Mouse (Mus musculus): ENCODE measurements around the gene Slc45a3. TPM values are rescaled to one million over a fixed set of nuclear protein-coding genes. Genes with fewer than 3 reads are reported as not detected.

Slc45a3 gene
- polyA plus RNA-seq, 1 experiment from 2014 or later, result 0.74 TPM

GRCm38 (mm10) chr1:132016691-132017090 is 53.9 kb downstream of the Slc45a3 start:
- no peak for ATAC-seq (ENCODE audit: low FRiP score, low read depth)
- H3K36me3 ChIP-seq, result peaks cover 42% of the 10 kb centered on the region

GRCm38 (mm10) chr1:132019876-132020275 is 57.1 kb downstream of the Slc45a3 start:
- no peak overlapping the region for H3K27ac ChIP-seq (replicated peaks)
- no peak overlapping the region for H3K4me2 ChIP-seq
- H3K4me1 ChIP-seq (replicated peaks), result no peaks in the 10 kb centered on the region
- ATAC-seq (ENCODE audit: low FRiP score, low read depth), result no peak
- H3K9me3 ChIP-seq, result no peaks in the 10 kb centered on the region
- H3K36me3 ChIP-seq, result peaks cover 59% of the 10 kb centered on the region
- H3K4me3 ChIP-seq, result no peak overlapping the region
- WGBS, result 94% methylated on average over 7 of the region's 7 CpGs
- H3K27me3 ChIP-seq, result no peaks in the 10 kb centered on the region
- no peak overlapping the region for H3K9ac ChIP-seq

More at GRCm38 (mm10) chr1:132016691-132017090, 53.9 kb downstream of the Slc45a3 start:
- no peaks in the 10 kb centered on the region for H3K27me3 ChIP-seq
- 97% methylated on average over 1 of the region's 1 CpGs for WGBS
- no peak overlapping the region for H3K27ac ChIP-seq (replicated peaks)
- H3K9ac ChIP-seq, result no peak overlapping the region
- H3K4me1 ChIP-seq (replicated peaks), result no peaks in the 10 kb centered on the region
- no peaks in the 10 kb centered on the region for H3K9me3 ChIP-seq
- H3K4me2 ChIP-seq, result no peak overlapping the region
- H3K4me3 ChIP-seq, result no peak overlapping the region

- Histone ChIP-seq H3K36me3 (peaks cover 53% of the 10 kb centered on the region), H3K9ac (no peak overlapping the region), H3K27me3 (no peaks in the 10 kb centered on the region), H3K4me2 (no peak overlapping the region), H3K9me3 (no peaks in the 10 kb centered on the region), H3K27ac (replicated peaks) (no peak overlapping the region), H3K4me3 (no peak overlapping the region), H3K4me1 (replicated peaks) (no peaks in the 10 kb centered on the region)
- 89% methylated on average over 3 of the region's 3 CpGs for WGBS
- no peak for ATAC-seq (ENCODE audit: low FRiP score, low read depth)
Measured at GRCm38 (mm10) chr1:132022107-132022506, 59.3 kb downstream of the Slc45a3 start.

GRCm38 (mm10) chr1:132026925-132027646 is 64.3 kb downstream of the Slc45a3 start:
- Histone ChIP-seq H3K36me3 (peaks cover 38% of the 10 kb centered on the region), H3K27ac (replicated peaks) (no peak overlapping the region), H3K4me1 (replicated peaks) (no peaks in the 10 kb centered on the region), H3K4me2 (no peak overlapping the region), H3K4me3 (no peak overlapping the region), H3K9me3 (no peaks in the 10 kb centered on the region), H3K9ac (no peak overlapping the region), H3K27me3 (no peaks in the 10 kb centered on the region)
- 78% methylated on average over 11 of the region's 11 CpGs for WGBS
- ATAC-seq (ENCODE audit: low FRiP score, low read depth), result no peak

- no peak for ATAC-seq (ENCODE audit: low FRiP score, low read depth)
- no peaks in the 10 kb centered on the region for H3K4me1 ChIP-seq (replicated peaks)
- no peak overlapping the region for H3K27ac ChIP-seq (replicated peaks)
- 92% methylated on average over 5 of the region's 5 CpGs for WGBS
- H3K27me3 ChIP-seq, result no peaks in the 10 kb centered on the region
- H3K4me2 ChIP-seq, result no peak overlapping the region
- H3K4me3 ChIP-seq, result no peak overlapping the region
- H3K36me3 ChIP-seq, result peaks cover 36% of the 10 kb centered on the region
- H3K9me3 ChIP-seq, result no peaks in the 10 kb centered on the region
- no peak overlapping the region for H3K9ac ChIP-seq
Measured at GRCm38 (mm10) chr1:132027978-132028377, 65.2 kb downstream of the Slc45a3 start.

GRCm38 (mm10) chr1:132028413-132028812 is 65.6 kb downstream of the Slc45a3 start:
- Histone ChIP-seq H3K4me1 (replicated peaks) (no peaks in the 10 kb centered on the region), H3K4me2 (no peak overlapping the region), H3K36me3 (peaks cover 33% of the 10 kb centered on the region), H3K4me3 (no peak overlapping the region), H3K27me3 (no peaks in the 10 kb centered on the region), H3K9ac (no peak overlapping the region), H3K9me3 (no peaks in the 10 kb centered on the region), H3K27ac (replicated peaks) (no peak overlapping the region)
- WGBS, result 90% methylated on average over 9 of the region's 9 CpGs
- no peak for ATAC-seq (ENCODE audit: low FRiP score, low read depth)

- ATAC-seq (ENCODE audit: low FRiP score, low read depth), result no peak
- 72% methylated on average over 2 of the region's 2 CpGs for WGBS
- Histone ChIP-seq H3K4me1 (replicated peaks) (no peaks in the 10 kb centered on the region), H3K9ac (no peak overlapping the region), H3K27me3 (no peaks in the 10 kb centered on the region), H3K27ac (replicated peaks) (no peak overlapping the region), H3K4me2 (no peak overlapping the region), H3K36me3 (peaks cover 19% of the 10 kb centered on the region; the same call in 1 of the 2 replicates), H3K4me3 (no peak overlapping the region), H3K9me3 (no peaks in the 10 kb centered on the region)
Measured at GRCm38 (mm10) chr1:132030574-132030973, 67.8 kb downstream of the Slc45a3 start.

GRCm38 (mm10) chr1:132032172-132032571 is 69.4 kb downstream of the Slc45a3 start:
- Histone ChIP-seq H3K27ac (replicated peaks) (no peak overlapping the region), H3K9me3 (no peaks in the 10 kb centered on the region), H3K4me3 (no peak overlapping the region), H3K9ac (no peak overlapping the region), H3K36me3 (peaks cover 14% of the 10 kb centered on the region; the same call in 1 of the 2 replicates), H3K4me1 (replicated peaks) (no peaks in the 10 kb centered on the region), H3K4me2 (no peak overlapping the region), H3K27me3 (no peaks in the 10 kb centered on the region)
- WGBS, result 91% methylated on average over 7 of the region's 7 CpGs
- no peak for ATAC-seq (ENCODE audit: low FRiP score, low read depth)

Other genes starting within 250 kb of the Slc45a3 start
- 0.05 and 0.08 TPM in 2 replicates for gene Slc26a9, start 218.9 kb upstream of the Slc45a3 start, polyA plus RNA-seq (2015; fragmentation: Nextera tagmentation; extraction: Ambion mirVana)
- gene Pm20d1, start 165.6 kb upstream of the Slc45a3 start, polyA plus RNA-seq (2015; fragmentation: Nextera tagmentation; extraction: Ambion mirVana), result 0.26 and 0.41 TPM in 2 replicates
- 18.9 and 24.7 TPM in 2 replicates for gene Slc41a1, start 135.5 kb upstream of the Slc45a3 start, polyA plus RNA-seq (2015; fragmentation: Nextera tagmentation; extraction: Ambion mirVana)
- 7.0 and 10.3 TPM in 2 replicates for gene Rab29, start 95.7 kb upstream of the Slc45a3 start, polyA plus RNA-seq (2015; fragmentation: Nextera tagmentation; extraction: Ambion mirVana)
- 46.8 and 48.3 TPM in 2 replicates for gene Nucks1, start 52.4 kb upstream of the Slc45a3 start, polyA plus RNA-seq (2015; fragmentation: Nextera tagmentation; extraction: Ambion mirVana)
- 11.4 and 11.5 TPM in 2 replicates for gene Elk4, start 44.6 kb downstream of the Slc45a3 start, polyA plus RNA-seq (2015; fragmentation: Nextera tagmentation; extraction: Ambion mirVana)
- 6.9 and 7.3 TPM in 2 replicates for gene Mfsd4a, start 105.1 kb downstream of the Slc45a3 start, polyA plus RNA-seq (2015; fragmentation: Nextera tagmentation; extraction: Ambion mirVana)
- 1.00 and 1.1 TPM in 2 replicates for gene Cdk18, start 176.7 kb downstream of the Slc45a3 start, polyA plus RNA-seq (2015; fragmentation: Nextera tagmentation; extraction: Ambion mirVana)
- gene Lemd1, start 228.5 kb downstream of the Slc45a3 start, polyA plus RNA-seq (2015; fragmentation: Nextera tagmentation; extraction: Ambion mirVana), result 14.1 and 16.2 TPM in 2 replicates
- 2.7 and 2.8 TPM in 2 replicates for gene AC124108.1, start 228.5 kb downstream of the Slc45a3 start, polyA plus RNA-seq (2015; fragmentation: Nextera tagmentation; extraction: Ambion mirVana)